Mouse (Mus musculus) mouse embryonic stem cell (cell line): Measurements from ENCODE around the gene Glo1.

Experiments
- in situ Hi-C, 2 experiments: fragments of 300-500 bp; cut with MboI; formaldehyde crosslinking; loops; 1 replicate in 1 of 2; 3 replicates in 1 of 2; pipeline ENCODE4 v1.14.3; 2019 to 2020; ENCODE audit warnings: low sequenced_read_pairs in 2 of 2, low pct_unique_long_range_greater_than_20kb in 1 of 2, mixed read lengths in 1 of 2; ENCODE audit not compliant: unreplicated experiment in 1 of 2

The Glo1 gene

GRCm38 (mm10) chr17:30618136-30618891, 8.4 kb downstream of the Glo1 start:
- in situ Hi-C loops, result no loop called here

- in situ Hi-C loops, result no loop called here
These were observed 10.5 kb downstream of the Glo1 start for GRCm38 (mm10) chr17:30616203-30616602.

- in situ Hi-C loops, result no loop called here
These were observed 13.3 kb downstream of the Glo1 start for GRCm38 (mm10) chr17:30613350-30613749.

GRCm38 (mm10) chr17:30612075-30612859, 14.4 kb downstream of the Glo1 start:
- in situ Hi-C loops, result no loop called here

GRCm38 (mm10) chr17:30611221-30612074, 15.2 kb downstream of the Glo1 start:
- in situ Hi-C loops, result no loop called here

- in situ Hi-C loops, result no loop called here
These were observed 15.9 kb downstream of the Glo1 start for GRCm38 (mm10) chr17:30610739-30611138.

- in situ Hi-C loops, result no loop called here
These were observed 16.7 kb downstream of the Glo1 start for GRCm38 (mm10) chr17:30609980-30610307.

GRCm38 (mm10) chr17:30609305-30609979, 17.2 kb downstream of the Glo1 start:
- in situ Hi-C loops, result no loop called here

GRCm38 (mm10) chr17:30607909-30608495, 18.7 kb downstream of the Glo1 start:
- in situ Hi-C loops, result no loop called here

GRCm38 (mm10) chr17:30607330-30607729, 19.3 kb downstream of the Glo1 start:
- in situ Hi-C loops, result no loop called here

- in situ Hi-C loops, result no loop called here
These were observed 20.0 kb downstream of the Glo1 start for GRCm38 (mm10) chr17:30606634-30607081.

GRCm38 (mm10) chr17:30606206-30606605, 20.5 kb downstream of the Glo1 start:
- in situ Hi-C loops, result no loop called here

- in situ Hi-C loops, result no loop called here
These were observed 21.7 kb downstream of the Glo1 start for GRCm38 (mm10) chr17:30605001-30605400.

- in situ Hi-C loops, result no loop called here
These were observed 22.4 kb downstream of the Glo1 start for GRCm38 (mm10) chr17:30604296-30604695.

- in situ Hi-C loops, result no loop called here
These were observed 24.5 kb downstream of the Glo1 start for GRCm38 (mm10) chr17:30602175-30602574.

GRCm38 (mm10) chr17:30598300-30598699, 28.4 kb downstream of the Glo1 start:
- in situ Hi-C loops, result no loop called here

GRCm38 (mm10) chr17:30597786-30598185, 28.9 kb downstream of the Glo1 start:
- in situ Hi-C loops, result no loop called here

GRCm38 (mm10) chr17:30594846-30595245, 31.8 kb downstream of the Glo1 start:
- in situ Hi-C loops, result no loop called here
